Mouse (Mus musculus) heart, adult 11 months (tissue): ENCODE measurements around the gene Ank3.

Source experiments
- DNase-seq: peaks from one replicate; pipeline ENCODE4 v3.0.0; 2022

Gene Ank3

DNA sequence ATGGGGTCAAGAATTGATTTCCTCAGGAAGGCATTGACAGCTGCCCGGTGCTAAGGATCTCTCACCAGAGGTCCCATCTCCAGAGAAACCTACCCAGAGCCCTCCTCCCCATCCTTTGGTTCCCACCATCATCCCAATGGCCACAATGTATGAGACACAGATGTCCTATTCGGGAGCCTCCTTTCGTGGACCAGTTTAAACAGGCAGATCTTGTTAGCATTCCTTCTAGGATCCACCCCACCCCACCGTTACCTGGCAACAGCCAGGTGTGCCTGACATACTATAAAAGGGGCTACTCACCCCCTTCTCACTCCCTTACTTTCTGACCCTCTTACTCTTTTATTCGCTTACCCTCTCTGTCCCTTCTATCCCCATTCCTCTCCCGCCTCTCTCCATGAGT is 176.9 kb downstream of the Ank3 start:
- DNase-seq, result peak; percentile 44

DNA sequence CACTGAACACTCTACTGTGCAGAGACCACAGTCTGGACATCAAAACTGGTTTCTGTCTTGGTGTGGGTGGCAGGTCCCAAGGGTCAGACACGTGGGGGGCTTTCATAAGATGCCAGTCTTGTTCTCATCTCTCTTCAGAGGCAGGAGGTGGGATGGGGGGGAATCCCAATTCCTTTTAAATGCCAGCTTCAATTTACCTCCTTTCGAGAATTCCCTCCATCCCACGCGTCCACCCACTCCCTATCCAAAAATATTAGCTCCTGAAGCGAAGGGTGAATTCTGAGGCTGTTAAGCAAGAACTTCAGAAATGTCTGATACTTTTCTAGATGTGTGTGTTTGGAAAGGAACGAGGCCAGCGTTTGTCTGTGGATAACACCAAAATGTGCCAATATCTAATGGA is 177.7 kb downstream of the Ank3 start:
- DNase-seq, result peak; percentile 69

DNA sequence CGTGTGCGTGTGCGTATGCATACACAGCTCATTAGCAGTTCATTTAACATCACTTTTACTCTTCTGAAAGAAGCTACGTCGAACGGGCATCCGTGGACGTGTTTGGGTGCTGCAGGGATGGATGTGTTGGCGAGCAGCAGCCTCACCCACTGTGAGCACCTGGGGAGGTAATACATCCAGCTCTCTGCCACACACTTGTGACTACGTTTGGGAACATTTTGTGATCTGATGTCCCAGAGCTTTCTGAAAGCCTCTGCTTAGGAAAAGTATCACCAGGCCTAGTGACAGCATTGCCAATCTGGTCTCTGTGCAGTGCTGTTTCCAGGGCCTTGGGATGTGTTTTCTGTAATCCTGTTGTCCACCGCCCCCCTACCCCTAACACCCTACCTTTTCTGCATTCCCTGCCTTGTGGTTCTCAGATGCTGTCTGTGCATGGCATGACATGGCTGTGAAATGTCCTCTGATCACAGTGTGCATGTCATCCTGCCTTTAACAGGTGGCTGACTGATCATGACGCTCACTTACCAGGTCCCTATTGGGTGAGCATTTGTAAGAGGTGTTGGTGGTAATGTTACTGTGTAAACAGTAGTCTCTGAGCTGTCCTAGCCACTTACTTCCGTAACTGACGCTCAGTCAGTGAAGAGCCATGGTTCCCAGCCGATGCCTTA is 178.6 kb downstream of the Ank3 start:
- no peak for DNase-seq

DNA sequence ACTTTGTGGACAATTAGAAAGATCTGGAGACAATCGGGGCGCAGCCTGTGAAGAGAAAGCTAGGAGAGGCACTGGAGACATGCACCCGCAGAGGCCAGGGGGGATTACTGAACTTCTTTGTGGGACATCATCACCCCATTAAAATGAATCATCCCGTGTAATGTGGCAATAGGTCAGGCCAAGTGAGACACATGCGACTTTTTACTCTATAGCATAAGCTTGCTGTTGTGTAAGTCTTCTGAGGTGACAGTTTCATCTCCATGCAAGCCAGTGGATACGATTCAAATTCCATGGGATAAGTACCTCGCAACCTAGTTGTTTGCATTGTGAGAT is 179.1 kb downstream of the Ank3 start:
- DNase-seq, result peak; percentile 85

DNA sequence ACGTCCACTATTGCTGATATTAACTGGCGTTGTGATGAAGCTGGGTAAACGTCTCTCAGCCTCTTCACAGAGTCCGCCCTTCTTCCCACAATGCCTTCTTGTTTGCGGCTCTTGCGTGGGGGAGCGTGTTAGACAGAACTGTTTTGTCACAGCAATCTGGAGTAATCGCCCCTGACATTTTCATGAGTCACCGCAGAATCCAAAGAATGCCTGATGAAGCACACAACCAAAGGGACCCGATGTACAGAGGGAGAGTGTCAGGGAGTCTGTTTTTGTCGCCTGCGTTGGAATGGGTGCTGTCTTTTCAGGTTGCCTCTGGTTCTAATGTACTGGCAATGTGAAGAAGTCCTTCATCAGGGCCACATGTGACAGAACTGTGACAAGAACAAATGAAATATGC is 181.0 kb downstream of the Ank3 start:
- DNase-seq, result no peak

DNA sequence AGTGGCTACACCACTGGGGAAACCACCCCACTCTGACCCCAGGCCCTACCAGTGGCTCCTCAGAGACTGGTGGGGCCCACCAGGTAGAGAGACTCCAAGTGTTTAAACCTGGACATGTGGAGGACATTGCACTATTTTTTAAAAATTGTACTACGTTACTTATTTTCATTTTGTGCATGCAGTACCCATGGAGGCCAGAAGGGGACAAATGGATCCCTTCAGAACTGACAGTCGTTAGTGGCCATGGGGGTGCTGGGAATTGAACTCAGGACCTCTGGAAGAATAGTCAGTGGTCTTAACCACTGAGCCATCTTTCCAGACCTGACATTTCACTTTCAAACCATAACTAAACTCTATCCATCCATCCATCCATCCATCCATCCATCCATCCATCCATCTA is 183.0 kb downstream of the Ank3 start:
- DNase-seq, result no peak

DNA sequence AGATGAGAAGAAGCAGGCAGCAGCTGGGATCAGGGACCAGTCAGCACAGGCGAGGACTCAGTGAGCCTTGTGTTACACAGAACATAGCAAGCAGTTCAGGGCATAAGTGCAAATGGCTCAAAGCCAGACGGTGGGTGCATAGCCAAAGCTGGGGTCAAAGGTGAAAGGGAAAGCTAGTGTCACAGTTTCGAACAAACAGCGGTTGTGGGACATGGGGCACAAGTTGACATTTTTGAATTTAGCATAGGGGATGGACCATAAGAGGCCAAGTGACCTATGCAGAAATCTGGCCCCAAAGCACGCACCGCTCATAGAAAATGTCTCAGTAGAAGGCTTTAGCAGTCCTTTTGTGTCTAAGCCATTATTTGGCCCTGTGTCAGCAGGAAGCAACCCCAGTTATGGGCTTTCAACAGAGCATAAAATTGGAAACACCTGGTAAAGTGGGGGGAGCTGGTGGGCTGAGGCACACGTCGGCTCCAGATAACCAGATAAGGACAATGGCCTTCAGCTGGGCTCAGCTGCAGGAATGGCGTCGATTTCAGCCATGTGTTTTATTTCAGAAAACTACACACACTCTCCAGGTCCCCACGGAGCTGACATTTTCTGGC is 185.4 kb downstream of the Ank3 start:
- DNase-seq, result peak; percentile 92

DNA sequence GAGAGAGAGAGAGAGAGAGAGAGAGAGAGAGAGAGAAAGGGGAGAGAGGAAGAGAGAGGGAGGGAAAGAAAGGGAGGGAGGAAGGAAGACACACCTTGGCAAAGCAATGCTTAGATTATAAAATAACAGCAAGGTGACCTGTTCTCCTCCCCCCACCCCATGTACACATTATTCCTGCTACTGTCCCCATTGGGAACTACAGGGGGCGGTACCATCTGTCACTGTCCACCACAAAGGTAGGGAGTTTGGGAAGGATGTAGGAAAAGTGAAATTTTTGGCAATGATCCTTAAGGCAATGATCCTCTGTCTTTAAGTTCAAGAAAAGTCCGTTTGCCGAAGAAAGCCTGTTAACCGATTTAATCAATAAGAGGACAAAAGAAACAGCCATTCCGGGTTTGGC is 186.0 kb downstream of the Ank3 start:
- DNase-seq, result no peak

DNA sequence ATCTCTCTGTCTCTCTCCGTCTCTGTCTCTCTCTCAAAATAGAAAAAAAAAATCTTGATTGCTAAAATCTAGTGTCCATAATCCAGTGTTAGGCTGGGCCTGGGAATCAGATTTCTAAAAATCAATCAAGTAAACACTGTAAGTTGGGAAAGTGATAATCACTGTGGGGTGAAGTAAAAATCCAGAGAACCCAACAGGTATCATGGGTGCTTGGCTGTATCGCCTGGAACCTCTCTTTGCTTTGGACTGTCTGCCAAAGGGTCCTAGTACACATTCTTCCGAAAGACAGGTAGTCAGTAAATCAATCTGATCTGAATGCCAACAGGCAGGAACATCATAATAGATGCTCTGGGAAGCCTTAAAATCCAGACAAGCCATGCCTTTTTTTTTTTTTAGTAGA is 186.7 kb downstream of the Ank3 start:
- DNase-seq, result no peak

DNA sequence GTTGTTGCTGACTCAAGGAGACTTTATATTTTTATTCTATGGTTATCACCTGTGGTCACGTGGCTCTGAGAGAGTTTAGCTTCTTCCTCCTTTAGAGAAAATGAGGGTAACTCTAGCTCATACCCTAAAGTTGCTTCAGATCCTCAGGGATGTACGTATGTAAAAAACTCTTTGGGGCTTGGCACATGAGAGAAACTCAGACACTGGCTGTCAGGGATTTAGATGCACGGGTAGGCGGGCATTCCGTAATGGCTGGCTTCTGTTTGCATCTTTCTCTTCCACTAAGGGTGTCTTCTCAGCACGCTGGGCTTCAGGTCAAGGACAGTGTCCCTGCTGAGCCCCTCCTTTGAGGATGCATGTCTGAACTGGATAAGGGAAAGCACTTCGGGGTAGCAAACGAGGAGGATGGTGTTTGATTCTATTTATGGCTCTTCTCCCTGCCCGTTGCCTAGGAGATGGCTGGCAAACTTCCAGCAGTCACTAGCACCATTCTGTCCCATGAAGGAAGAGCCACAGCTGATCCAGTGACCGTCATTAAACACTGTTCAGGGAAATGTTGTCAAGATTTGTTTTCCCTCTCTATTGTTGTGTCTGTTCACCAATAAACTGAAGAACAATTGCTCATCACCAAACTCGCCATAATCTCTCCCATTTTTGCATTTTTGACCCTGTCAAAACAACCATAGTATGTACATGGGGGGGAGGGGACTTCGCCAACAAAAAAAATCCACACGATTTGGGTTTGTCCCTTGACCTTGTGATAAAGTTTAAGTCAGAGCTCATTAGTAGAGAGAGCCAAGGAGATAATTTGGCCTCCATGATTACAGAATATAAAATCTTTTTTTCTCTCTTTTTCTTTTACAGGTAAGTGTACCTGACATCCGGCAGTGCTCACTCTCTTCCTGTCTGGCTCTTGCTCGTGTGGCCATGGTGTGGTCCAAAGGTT is 195.9 kb downstream of the Ank3 start:
- peak; percentile 97 for DNase-seq

DNA sequence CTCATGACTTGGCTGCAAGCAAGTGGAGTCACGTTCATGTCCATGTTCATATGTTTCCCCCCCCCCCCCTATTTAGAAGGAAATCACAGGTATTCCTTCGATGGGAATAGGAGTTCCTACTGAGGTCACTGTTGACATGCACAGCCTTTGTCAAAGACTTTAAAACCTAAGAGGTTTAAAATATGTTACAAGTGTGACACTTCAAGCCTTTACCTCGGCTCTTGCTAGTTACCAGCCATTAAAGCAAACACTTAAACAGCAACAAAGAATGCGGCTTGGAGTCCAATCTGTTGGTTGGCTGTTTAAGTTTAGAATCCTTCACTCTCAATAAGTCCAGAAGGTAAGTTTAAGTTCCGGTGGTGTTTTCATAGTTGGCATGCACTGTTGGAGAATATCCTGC is 196.9 kb downstream of the Ank3 start:
- no peak for DNase-seq

DNA sequence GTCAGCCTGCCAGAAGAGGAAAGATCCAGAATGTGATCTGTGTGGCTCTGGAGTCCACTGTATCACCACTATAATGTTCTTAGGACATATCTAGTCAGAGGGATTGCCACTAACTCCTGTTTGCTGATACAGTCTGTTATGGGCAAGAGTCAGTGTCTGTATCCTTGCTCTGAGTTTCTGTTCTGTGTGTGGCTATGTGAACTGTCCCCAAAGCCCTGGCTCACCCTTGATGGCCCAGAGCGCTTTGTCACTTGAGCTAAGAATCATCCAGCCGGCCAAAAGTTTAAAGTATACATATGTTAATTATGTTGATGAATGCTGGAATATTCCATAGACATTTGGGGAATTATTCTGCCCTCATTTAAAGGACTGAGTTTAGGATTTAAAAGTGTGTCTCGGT is 202.9 kb downstream of the Ank3 start:
- DNase-seq, result peak; percentile 51

DNA sequence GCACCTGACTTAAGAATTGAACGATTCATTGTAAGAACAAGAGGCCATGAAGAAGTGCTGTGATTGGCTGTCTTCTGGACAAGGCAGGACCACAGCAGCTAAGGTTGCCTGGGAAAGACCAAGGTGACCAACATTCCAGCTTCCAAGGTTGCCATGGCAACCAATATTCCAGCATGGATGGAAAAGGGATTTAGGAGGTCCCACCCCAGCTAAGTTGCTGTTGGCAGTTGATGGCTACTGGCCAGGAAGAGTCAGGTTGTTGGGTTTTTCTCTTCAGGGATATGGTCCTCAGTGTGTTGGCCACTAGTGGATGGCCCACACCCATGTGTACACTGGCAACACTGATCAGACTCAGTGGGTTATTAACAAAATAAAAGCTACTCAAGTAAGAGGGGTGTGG is 204.1 kb downstream of the Ank3 start:
- peak; percentile 71 for DNase-seq

DNA sequence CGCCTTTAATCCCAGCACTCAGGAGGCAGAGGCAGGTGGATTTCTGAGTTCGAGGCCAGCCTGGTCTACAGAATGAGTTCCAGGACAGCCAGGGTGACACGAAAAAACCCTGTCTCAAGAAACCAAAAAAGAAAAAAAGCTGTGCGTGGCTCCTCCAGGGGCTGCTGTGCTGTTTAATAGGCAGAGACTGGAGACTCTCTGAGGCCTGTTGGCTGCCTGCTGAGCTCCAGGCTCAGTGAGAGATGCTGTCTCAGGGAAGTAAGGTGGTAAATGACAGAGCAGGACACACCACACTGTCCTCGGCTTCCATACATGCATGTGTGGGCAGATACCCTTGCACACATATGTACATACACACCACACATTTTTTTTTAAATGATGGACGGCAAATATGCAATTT is 206.0 kb downstream of the Ank3 start:
- peak; percentile 24 for DNase-seq

DNA sequence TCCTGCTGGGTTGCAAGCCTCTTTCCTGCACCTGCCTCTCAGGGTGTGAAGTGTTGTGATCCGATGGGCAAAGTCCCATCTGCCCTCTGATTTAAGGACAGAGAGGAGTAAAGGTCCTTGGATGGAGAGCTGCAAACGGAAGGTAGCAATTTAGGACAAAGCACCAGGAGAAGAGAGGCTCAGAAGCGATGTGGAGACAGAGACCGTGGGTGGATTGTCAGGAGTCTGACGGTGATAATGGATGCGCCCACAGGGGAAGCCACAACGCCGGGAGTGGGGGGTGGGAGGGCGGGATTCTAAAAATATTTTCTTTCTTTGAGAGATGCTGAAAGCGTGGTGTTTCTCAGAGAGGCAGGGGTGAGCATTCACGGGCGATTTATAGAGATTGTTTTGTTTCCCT is 206.6 kb downstream of the Ank3 start:
- peak; percentile 46 for DNase-seq

DNA sequence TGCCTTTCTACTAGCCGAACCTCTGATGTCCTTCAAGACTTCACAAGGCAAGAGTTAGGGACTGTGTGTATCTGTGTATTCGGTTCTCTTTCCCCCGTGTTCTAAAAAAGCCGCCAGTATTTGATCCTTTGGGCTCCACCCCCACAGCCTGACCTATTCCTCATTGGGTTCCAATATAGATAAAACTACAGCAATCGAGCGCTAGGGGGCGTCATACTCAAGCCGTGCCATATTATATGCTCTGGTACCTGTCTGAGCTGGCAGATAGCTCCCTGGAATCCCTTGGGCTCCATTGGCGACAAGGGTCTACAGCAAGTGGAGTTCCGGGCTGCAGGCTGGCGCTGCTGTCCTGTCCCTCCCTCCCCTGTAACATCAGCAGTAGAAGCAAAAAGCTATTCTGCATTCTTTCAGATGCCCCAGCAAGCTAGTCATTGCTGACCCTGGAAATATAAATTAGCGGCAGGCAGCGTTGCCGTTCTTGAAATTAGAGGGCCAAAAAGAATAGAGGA is 209.1 kb downstream of the Ank3 start:
- peak; percentile 58 for DNase-seq

DNA sequence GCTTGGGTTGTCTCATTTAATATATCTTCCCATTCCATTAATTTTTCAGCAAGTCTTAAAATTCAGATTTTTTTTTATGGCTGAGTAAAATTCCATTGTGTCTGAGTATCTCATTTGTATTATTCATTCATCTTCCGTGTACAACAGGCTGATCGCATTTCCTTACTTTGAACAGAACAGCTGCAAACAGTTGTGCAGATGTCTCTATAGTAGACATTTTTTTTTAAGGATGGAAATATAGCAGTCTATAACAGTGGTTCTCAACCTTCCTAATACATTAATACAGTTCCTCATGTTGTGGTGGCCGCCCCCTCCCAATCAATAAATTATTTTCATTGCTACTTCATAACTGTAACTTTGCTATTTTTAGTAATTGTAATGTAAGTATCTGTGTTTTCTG is 212.7 kb downstream of the Ank3 start:
- no peak for DNase-seq

DNA sequence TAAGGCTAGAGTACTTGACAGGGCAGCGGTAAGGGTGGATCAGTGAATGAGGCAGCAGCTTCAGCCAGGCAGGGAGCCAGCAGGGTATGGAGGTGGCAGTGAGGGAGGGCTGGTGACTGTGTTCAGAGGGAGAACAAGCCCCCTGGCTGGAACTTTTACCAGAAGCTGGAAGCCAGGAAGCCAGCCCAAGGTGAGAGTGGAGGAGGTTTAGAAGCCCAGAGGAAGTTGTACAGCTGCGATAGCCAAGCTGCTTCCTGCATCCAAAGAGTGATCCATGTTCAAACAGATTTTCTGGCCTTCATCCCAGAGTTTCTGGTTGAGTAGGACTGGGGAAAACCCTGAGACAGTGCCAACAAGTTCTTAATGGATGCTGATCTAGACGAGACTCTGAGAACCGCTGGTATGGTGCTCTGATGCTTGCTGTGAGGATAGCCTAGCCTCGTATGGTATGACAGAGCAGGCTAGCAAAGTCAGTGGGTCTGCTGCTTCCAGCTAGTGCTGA is 213.3 kb downstream of the Ank3 start:
- peak; percentile 96 for DNase-seq

DNA sequence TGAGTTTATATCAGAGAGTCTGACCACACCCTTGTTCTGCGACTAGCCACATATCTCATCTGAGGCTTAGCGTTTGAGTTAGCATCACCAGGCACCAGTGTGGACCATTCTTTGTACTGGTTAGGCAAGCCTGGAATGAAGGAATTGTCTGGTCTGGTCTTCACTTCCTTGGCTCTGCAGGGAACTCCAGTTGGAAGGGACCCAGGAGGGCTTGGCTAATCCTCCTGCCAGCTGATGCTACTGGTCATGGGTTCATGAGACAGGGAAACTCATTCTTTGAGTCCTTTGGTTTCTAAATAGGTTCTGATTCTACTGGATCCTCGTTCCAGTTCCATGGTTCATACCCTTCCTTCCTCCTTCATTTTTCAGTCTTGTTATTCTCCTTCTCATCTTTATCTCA is 218.4 kb downstream of the Ank3 start:
- DNase-seq, result peak; percentile 48

DNA sequence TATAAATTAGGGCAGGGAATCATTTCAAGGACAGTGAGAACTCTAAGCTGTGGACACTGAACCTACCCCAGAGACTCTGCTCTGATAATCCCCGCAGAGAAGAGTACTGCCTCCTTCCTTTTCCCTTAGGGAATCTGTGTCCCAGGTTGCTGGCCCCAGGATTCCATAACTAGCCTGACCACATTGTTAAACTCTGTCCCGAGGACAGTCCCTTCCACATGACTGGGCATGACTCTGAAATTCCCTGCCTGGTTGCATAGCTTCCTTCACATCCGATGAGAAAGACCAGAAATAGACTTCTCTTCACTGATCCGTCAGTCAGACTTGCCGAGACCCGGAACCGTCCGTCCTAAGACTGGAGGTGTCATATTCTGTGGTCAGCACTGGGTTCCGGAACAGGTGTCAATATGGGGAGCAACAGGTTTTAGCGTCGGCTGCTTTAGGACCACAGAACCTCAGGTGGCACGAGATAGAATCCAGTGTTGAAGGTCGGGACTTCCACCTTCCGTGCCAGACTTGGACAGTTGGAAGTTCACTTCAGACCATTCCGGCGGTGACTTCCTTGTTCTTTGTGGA is 219.1 kb downstream of the Ank3 start:
- peak; percentile 94 for DNase-seq

DNA sequence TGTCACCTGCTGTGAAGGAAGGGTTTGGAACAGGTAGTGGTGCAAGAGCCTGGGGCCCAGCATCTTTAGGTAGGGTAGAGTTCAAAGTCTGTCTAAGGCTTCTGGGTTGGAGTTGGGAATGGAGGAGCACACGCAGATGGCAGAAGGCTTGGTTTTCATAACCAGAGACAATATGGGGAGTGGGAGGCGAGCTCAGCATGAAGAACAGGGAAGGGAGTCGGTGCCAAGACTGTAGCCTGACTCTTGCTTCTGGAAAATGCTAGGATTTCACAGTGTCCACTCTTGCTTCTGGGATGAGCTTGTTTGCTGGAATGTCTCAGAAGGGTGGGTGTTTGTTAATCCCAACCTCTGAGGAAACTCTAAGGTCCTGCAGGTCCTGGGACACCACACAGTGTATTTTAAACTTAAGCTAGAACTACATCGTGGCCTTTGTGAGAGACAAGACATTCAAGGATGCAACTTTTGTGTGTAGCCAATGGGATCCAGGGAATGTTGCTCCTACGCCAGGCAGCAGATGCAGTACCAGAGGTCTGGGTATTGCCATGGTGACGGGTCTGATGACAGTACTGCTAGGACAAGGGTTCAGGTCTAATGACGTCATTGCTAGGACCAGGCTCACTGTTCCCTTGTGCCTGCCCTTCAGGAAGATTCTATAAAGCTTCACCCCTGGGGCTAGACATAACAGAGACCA is 222.3 kb downstream of the Ank3 start:
- peak; percentile 69 for DNase-seq

DNA sequence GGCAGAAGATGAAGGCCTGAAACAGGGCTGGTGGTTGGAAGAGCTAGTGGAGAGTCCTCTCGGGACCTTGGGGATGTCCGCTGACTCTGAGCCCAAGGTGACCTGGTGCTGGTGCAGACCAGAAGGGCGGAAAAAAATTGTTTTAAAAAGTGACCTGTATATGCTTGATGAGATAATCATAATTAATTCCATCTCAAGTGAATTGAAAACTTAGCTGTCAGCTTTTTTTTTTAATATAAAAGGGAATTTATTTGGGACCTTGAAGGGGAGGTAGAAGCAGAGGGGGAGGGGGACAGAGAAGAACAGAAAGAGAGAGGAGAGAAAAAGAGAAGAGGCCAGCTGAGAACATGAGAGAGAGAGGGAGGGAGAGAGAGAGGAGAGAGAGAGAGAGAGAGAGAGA is 229.2 kb downstream of the Ank3 start:
- peak; percentile 34 for DNase-seq

DNA sequence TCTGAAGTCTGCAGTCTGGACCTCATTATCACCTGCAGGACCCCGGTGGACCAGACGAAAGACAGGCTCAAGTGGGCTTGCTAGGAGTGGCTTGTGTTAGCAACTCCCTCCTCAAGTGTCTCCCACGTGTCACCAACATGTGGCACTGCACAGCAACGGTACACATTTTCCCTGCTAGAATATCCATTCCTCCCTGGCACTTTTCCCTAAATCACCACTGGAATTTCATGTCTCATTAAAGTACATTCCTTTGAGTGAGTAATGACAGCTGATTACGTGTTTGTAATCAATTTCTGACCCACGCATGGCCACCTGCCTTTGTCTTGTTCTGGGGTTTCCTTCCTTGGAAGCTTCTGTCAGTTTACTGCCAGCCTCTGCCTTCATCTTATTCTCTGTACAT is 230.2 kb downstream of the Ank3 start:
- peak; percentile 25 for DNase-seq
